Mouse (Mus musculus) heart, embryonic 14.5 days (tissue): ENCODE results near the gene Gdnf. TPM values are rescaled to one million over a fixed set of nuclear protein-coding genes. Genes with fewer than 3 reads are reported as not detected.

Experiments used
- ATAC-seq: fragments of 200-750 bp; cut with Nextera tagmentation; 2 replicates; pipeline ENCODE4 v1.8.0; 2017; ENCODE audit warnings: low read depth, moderate TSS enrichment; ENCODE audit not compliant: insufficient number of reproducible peaks, insufficient read depth, low FRiP score
- H3K27ac ChIP-seq, 2 experiments: fragments of 200-500 bp in 1 of 2; fragments of 300-500 bp in 1 of 2; sonication (generic) in 1 of 2; replicated peaks in 1 of 2; 2 replicates each; pipeline ENCODE4 v1.5.1; 2012 to 2014; ENCODE audit warnings: low read depth in 2 of 2, low read length in 2 of 2, control low read depth in 1 of 2, mild to moderate bottlenecking in 1 of 2, mixed read lengths in 1 of 2; ENCODE audit not compliant: control insufficient read depth in 1 of 2, insufficient read depth in 1 of 2
- H3K27me3 ChIP-seq: fragments of 300-500 bp; sonication (generic); 2 replicates; pipeline ENCODE4 v1.6.1; 2014; ENCODE audit warnings: mild to moderate bottlenecking, low read length, control low read depth; ENCODE audit not compliant: control insufficient read depth, insufficient read depth
- H3K36me3 ChIP-seq: fragments of 300-500 bp; sonication (generic); 2 replicates; pipeline ENCODE4 v1.6.1; 2014; ENCODE audit warnings: mild to moderate bottlenecking, control low read depth, low read length, mixed read lengths; ENCODE audit not compliant: control insufficient read depth, insufficient read depth
- H3K4me1 ChIP-seq, 2 experiments: fragments of 200-500 bp in 1 of 2; fragments of 300-500 bp in 1 of 2; sonication (generic) in 1 of 2; 2 replicates each; pipeline ENCODE4 v1.6.1; 2012 to 2014; ENCODE audit warnings: low read length in 2 of 2, control low read depth in 1 of 2, mixed read lengths in 1 of 2; ENCODE audit not compliant: control insufficient read depth in 2 of 2, insufficient read depth in 2 of 2
- H3K4me2 ChIP-seq: fragments of 300-500 bp; sonication (generic); 2 replicates; pipeline ENCODE4 v1.6.1; 2014; ENCODE audit warnings: mild to moderate bottlenecking, low read length
- H3K4me3 ChIP-seq, 2 experiments: fragments of 200-500 bp in 1 of 2; fragments of 300-500 bp in 1 of 2; sonication (generic) in 1 of 2; 2 replicates each; pipeline ENCODE4 v1.5.1; 2012 to 2014; ENCODE audit warnings: low read length in 2 of 2, mild to moderate bottlenecking in 2 of 2, control low read depth in 1 of 2, low read depth in 1 of 2, moderate library complexity in 1 of 2; ENCODE audit not compliant: control insufficient read depth in 1 of 2, insufficient read depth in 1 of 2
- H3K9ac ChIP-seq: fragments of 300-500 bp; sonication (generic); 2 replicates; pipeline ENCODE4 v1.6.1; 2014; ENCODE audit warnings: mild to moderate bottlenecking, low read length
- H3K9me3 ChIP-seq: fragments of 300-500 bp; sonication (generic); 2 replicates; pipeline ENCODE4 v1.6.1; 2016; ENCODE audit warnings: low read length, control low read depth; ENCODE audit not compliant: control insufficient read depth
- WGBS: fragments of 180-500 bp; shearing (Covaris S2); extraction: QIAGEN DNeasy Blood & Tissue Kit; methylation state at CpG from one replicate; pipeline ENCODE4 v1.1.7; 2014; 5-methylcytosine and 5-hydroxymethylcytosine counted together
- polyA plus RNA-seq: library from polyadenylated mRNA; unstranded; fragments of >200 nt; fragmentation: Nextera tagmentation; extraction: Ambion mirVana; gene quantifications from 2 replicates; pipeline ENCODE4 v1.2.1, GENCODE M21; 2014

Gdnf gene
- polyA plus RNA-seq, 1 experiment from 2014 or later, result 0.08 TPM

DNA sequence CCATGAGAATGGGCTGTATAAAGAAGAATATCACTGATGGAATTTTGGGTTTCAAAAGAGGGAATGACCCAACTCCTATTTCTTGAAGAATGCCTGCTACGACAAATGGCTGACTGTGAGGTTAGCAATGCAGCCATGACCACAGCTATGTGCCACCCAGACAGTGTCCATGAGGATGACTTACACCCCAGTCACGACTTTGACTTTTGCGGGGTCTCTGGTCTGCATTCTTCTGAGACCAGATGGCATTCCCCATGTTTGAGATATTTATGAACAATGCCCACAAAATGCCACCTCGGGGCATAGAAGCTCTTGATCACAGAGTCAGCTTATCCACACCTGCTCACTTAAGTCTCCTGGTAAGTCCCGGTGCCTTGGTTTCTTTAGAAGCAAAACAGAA is 52.2 kb downstream of the Gdnf start:
- Histone ChIP-seq H3K4me1 (peaks cover under 1 to 2% of the 10 kb centered on the region in 2 experiments; a peak in 3 of 4 replicates), H3K27ac (no peak overlapping the region), H3K4me2 (no peak overlapping the region), H3K36me3 (no peaks in the 10 kb centered on the region), H3K27me3 (no peaks in the 10 kb centered on the region), H3K9me3 (no peaks in the 10 kb centered on the region), H3K4me3 (no peak overlapping the region), H3K9ac (no peak overlapping the region)
- WGBS, result 82% methylated on average over 5 of the region's 5 CpGs
- no peak for ATAC-seq

DNA sequence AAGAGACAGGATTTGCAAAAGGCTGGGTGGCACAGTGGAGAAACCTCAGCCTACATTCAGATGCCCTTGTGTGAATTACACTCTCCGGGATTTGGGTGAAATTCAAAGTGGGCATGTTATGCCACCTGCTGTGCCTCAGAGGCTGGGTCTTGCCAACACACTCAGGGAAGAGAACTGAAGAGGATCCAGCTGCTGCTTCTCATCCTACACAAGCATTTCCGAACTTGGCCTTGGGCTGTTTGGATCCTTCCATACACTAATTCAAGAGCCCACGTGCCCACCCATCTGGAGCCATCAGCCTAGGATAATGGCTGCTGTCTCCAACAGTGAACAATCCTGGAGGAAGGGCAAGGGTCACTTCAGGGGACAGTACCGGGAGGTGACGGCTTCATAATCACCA is 52.7 kb downstream of the Gdnf start:
- Histone ChIP-seq H3K4me1 (no peaks in the 10 kb centered on the region), H3K36me3 (no peaks in the 10 kb centered on the region), H3K27me3 (no peaks in the 10 kb centered on the region), H3K9ac (no peak overlapping the region), H3K27ac (no peak overlapping the region), H3K9me3 (no peaks in the 10 kb centered on the region), H3K4me2 (no peak overlapping the region), H3K4me3 (no peak overlapping the region)
- ATAC-seq, result no peak
- WGBS, result 70% methylated on average over 5 of the region's 5 CpGs

DNA sequence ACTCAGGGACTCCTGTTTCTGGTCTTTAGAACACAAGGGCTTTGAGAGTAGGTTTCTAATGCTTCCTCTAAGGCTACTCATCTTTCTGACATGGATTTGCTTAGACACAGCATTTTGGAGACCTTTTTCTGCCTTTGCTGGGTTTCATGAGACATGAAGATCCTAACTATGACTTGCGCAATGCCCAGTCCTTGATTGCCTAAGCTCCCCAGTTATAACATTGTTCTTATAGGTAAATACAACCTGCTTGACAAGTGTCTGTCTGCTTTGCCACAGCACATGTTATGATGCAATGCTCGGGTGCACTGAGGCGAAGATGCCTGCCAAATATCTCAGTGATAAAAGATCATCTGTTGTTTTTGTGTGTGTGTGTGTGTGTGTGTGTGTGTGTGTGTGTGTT is 54.7 kb downstream of the Gdnf start:
- H3K36me3 ChIP-seq, result no peaks in the 10 kb centered on the region
- H3K4me2 ChIP-seq, result no peak overlapping the region
- WGBS, result 82% methylated on average over 3 of the region's 3 CpGs

DNA sequence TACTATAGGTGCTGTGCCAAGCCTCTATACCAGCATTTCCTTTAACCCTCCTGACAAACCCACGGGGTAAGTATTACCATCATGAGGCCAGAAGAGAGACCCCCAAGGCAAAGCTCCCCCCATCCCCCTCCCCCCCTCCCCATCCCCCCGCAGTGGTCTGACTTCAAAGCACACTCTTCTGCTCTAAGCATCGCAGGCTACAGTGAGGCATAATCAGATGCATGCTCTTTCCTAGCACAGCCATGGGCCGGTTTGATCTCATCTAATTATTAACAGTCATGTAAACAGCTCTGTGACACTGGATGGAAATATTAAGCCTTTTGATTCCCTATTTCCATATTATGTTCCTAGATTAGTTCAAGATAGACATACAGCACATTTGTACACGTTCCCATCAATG is 61.8 kb downstream of the Gdnf start:
- ATAC-seq, result no peak
- H3K4me1 ChIP-seq, result peaks cover under 1 to 2% of the 10 kb centered on the region in 2 experiments; a peak in 2 of 4 replicates
- no peak overlapping the region for H3K4me3 ChIP-seq

More for the DNA sequence above, 54.7 kb downstream of the Gdnf start:
- Histone ChIP-seq H3K4me1 (no peaks in the 10 kb centered on the region), H3K27me3 (no peaks in the 10 kb centered on the region), H3K27ac (no peak overlapping the region), H3K4me3 (no peak overlapping the region), H3K9me3 (no peaks in the 10 kb centered on the region), H3K9ac (no peak overlapping the region)
- no peak for ATAC-seq

DNA sequence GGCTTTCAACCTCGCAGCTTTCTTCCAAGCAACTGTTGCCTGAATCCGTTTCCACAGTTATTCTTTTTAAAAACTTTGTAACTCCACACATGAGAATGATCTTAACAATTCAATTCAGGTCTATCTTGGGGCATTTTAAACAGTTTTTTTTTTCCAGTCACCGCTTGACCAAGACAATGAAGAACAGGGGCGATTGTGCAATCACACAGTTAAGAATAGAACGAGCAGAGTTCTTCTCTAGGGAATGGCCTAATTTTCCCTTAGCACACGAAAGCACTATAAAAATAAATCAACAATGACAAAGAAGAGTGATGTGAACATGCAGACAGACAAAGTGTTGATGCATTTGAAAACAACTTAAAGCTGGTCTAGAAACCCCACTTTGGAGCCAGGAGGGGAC is 65.2 kb downstream of the Gdnf start:
- Histone ChIP-seq H3K9ac (no peak overlapping the region), H3K4me1 (peaks cover 6 to 10% of the 10 kb centered on the region in 2 experiments; a peak in 3 of 4 replicates), H3K36me3 (no peaks in the 10 kb centered on the region), H3K4me2 (no peak overlapping the region), H3K4me3 (no peak overlapping the region), H3K27ac (no peak overlapping the region), H3K9me3 (no peaks in the 10 kb centered on the region), H3K27me3 (no peaks in the 10 kb centered on the region)
- 60% methylated on average over 6 of the region's 6 CpGs for WGBS
- ATAC-seq, result no peak

More for the DNA sequence above, 61.8 kb downstream of the Gdnf start:
- Histone ChIP-seq H3K36me3 (no peaks in the 10 kb centered on the region), H3K9ac (no peak overlapping the region), H3K27ac (no peak overlapping the region), H3K4me2 (no peak overlapping the region), H3K27me3 (no peaks in the 10 kb centered on the region), H3K9me3 (no peaks in the 10 kb centered on the region)
- 73% methylated on average over 5 of the region's 5 CpGs for WGBS

DNA sequence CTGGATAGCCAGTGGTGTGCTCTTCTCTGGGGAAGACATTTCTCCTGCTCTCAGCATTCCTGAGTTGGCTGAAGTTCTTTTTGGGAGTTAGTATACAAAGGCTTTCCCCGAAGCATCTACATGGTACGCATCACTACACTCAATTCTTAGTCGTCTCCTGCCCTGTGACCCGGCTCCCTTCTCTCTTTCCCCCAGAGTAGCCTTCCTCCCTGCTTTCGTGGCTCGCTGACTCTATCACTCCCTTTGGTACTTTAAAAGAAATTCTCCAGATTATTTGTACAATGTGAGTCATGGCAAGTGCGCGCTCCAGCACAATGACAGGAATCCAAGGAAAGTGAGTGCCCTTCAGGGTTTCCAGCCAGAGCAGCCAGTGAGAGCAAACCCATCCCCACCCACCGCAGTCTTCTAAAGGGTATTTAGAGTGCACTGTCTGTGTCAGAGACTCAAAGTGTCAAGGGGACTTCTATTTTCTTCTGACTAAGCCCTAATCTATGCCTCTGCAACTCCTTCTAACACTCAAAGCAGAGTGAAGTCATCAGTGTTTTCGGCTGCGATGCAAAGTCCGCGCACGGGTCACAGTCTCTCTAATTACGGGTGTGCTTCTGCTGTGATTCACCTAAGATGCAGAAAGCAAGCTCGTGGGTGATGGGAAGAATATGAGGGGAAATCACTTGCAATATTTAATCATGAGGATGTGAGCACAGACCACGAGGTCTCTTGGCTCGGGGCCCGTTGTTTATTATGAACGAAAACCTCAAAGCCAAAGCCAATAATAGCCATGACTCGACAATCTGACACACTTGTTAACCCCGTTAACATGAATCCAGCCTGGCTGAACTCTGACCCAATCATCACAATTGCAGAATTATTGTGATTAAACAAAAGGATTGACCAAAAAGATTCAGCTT is 67.2 kb downstream of the Gdnf start:
- H3K27me3 ChIP-seq, result no peaks in the 10 kb centered on the region
- no peaks in the 10 kb centered on the region for H3K9me3 ChIP-seq
- H3K4me3 ChIP-seq, result no peak overlapping the region
- no peak overlapping the region for H3K9ac ChIP-seq
- ATAC-seq, result no peak
- no peak overlapping the region; a peak in 1 of 4 replicates for H3K27ac ChIP-seq
- H3K4me2 ChIP-seq, result peak overlapping the region; percentile 49
- H3K36me3 ChIP-seq, result no peaks in the 10 kb centered on the region
- H3K4me1 ChIP-seq, result peaks cover 6 to 10% of the 10 kb centered on the region in 2 experiments; a peak in 3 of 4 replicates
- WGBS, result 48% methylated on average over 22 of the region's 22 CpGs

DNA sequence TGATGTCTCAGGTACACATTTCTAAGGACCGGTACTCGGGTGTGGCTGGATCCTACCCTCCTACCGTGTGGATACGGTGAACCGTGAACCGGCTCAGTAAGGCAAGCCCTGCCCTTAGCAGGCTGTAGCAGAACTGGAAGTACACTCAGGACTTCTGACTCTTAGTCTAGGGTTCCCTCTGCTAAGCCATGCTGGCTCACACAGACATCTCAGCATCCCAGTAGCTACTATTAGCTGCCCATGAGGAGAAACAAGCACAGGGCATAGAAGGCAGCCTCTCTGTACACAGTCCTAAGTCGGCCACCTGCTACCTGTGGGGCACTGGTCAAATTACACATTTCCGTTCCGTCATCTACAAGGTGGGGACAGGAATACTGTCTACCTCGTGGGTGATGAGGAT is 68.2 kb downstream of the Gdnf start:
- Histone ChIP-seq H3K9ac (no peak overlapping the region), H3K36me3 (0 out of 2 replicates have a peak, but pooled peaks cover under 1% of the 10 kb centered on the region), H3K4me2 (no peak overlapping the region), H3K4me1 (peaks cover 6 to 10% of the 10 kb centered on the region in 2 experiments; a peak in 3 of 4 replicates), H3K9me3 (no peaks in the 10 kb centered on the region), H3K4me3 (no peak overlapping the region), H3K27me3 (no peaks in the 10 kb centered on the region), H3K27ac (no peak overlapping the region)
- WGBS, result 92% methylated on average over 10 of the region's 10 CpGs
- ATAC-seq, result no peak
